9 mouse cellular contexts compared by ENCODE assay signal in genomic region chr16:18351313-18352055, GRCm38 (mm10). TPM values are rescaled to one million over a fixed set of nuclear protein-coding genes. Genes with fewer than 3 reads are reported as not detected.
DNase-seq lines count a peak whose midpoint lies in the region; ATAC-seq lines count a peak whose summit lies in the region.
"Had no signal": no experiment of that assay in that cellular context is flagged by ENCODE, and none has a peak within 500 bp of the region (broad histone marks: within the 10 kb centered on the region; RNA-seq: fewer than 3 reads in every experiment).

No protein-coding gene starts in this region.

- no peak overlapping the region for H3K4me2 ChIP-seq in forebrain, embryonic 12.5 days
- H3K4me2 ChIP-seq in liver, embryonic 11.5 days = no peak overlapping the region
- H3K4me2 ChIP-seq: limb, embryonic 13.5 days had no signal

- no peak for ATAC-seq in forebrain, embryonic 12.5 days (ENCODE audit: low FRiP score)
- ATAC-seq in liver, embryonic 11.5 days (replicated peaks; ENCODE audit: low FRiP score) = no peak
- ATAC-seq in erythroid progenitor cell, adult 5-6 weeks (replicated peaks; ENCODE audit: low FRiP score, poor library complexity, severe bottlenecking) = no peak

- H3K9me3 ChIP-seq in forebrain, embryonic 10.5 days = no peaks in the 10 kb centered on the region
- no peaks in the 10 kb centered on the region for H3K9me3 ChIP-seq in forebrain, embryonic 12.5 days
- H3K9me3 ChIP-seq in liver, embryonic 11.5 days (ENCODE audit: control insufficient read depth, low read length) = 0 out of 2 replicates have a peak, but pooled peaks cover 3% of the 10 kb centered on the region
- H3K9me3 ChIP-seq: limb, embryonic 13.5 days had no signal

- 72% methylated on average over 5 of the region's 5 CpGs for WGBS in forebrain, embryonic 10.5 days
- WGBS in forebrain, embryonic 12.5 days = 59% methylated on average over 5 of the region's 5 CpGs
- 56% methylated on average over 5 of the region's 5 CpGs for WGBS in liver, embryonic 11.5 days

- H3K27me3 ChIP-seq in forebrain, embryonic 10.5 days (ENCODE audit: poor library complexity, severe bottlenecking) = peaks cover 45% of the 10 kb centered on the region
- H3K27me3 ChIP-seq in forebrain, embryonic 12.5 days = peaks cover 12% of the 10 kb centered on the region; the same call in 1 of the 2 replicates
- peaks cover 46% of the 10 kb centered on the region for H3K27me3 ChIP-seq in liver, embryonic 11.5 days (replicated peaks; ENCODE audit: control insufficient read depth, insufficient read depth, low read length)

- H3K9ac ChIP-seq in forebrain, embryonic 12.5 days = no peak overlapping the region
- H3K9ac ChIP-seq in liver, embryonic 11.5 days (ENCODE audit: low read depth, low read length) = no peak overlapping the region
- H3K9ac ChIP-seq: limb, embryonic 13.5 days had no signal

- DNase-seq in forebrain, embryonic 10.5 days (ENCODE audit: extremely low spot score, low spot score) = peak; percentile 35
- peak; percentile 58 for DNase-seq in liver
- DNase-seq in liver, embryonic 11.5 days (ENCODE audit: low spot score) = no peak
- DNase-seq in adrenal gland, postnatal 14 days = peak; percentile 66
- DNase-seq in gastrocnemius, postnatal 10 days = peak; percentile 54
- peak; percentile 73 for DNase-seq in lung, postnatal 36 days

- peaks cover 47% of the 10 kb centered on the region for H3K4me1 ChIP-seq in forebrain, embryonic 10.5 days
- H3K4me1 ChIP-seq in forebrain, embryonic 12.5 days = peaks cover 34% of the 10 kb centered on the region
- H3K4me1 ChIP-seq in liver, embryonic 11.5 days (replicated peaks; ENCODE audit: control insufficient read depth, insufficient read depth, low read length) = peaks cover 17% of the 10 kb centered on the region

- H3K27ac ChIP-seq in forebrain, embryonic 10.5 days = no peak overlapping the region
- H3K27ac ChIP-seq in forebrain, embryonic 12.5 days = no peak overlapping the region
- no peak overlapping the region for H3K27ac ChIP-seq in liver, embryonic 11.5 days (ENCODE audit: low read depth, low read length)
- H3K27ac ChIP-seq: limb, embryonic 13.5 days had no signal

- peaks cover 9% of the 10 kb centered on the region; the same call in 1 of the 2 replicates for H3K36me3 ChIP-seq in forebrain, embryonic 10.5 days (replicated peaks)
- H3K36me3 ChIP-seq in forebrain, embryonic 12.5 days (replicated peaks) = peaks cover 10% of the 10 kb centered on the region
- no peaks in the 10 kb centered on the region for H3K36me3 ChIP-seq in liver, embryonic 11.5 days (ENCODE audit: control insufficient read depth, insufficient read depth, low read length)
- H3K36me3 ChIP-seq: limb, embryonic 13.5 days had no signal

- no peak overlapping the region for H3K4me3 ChIP-seq in forebrain, embryonic 10.5 days
- H3K4me3 ChIP-seq in forebrain, embryonic 12.5 days (replicated peaks) = no peak overlapping the region
- no peak overlapping the region for H3K4me3 ChIP-seq in liver, embryonic 11.5 days (ENCODE audit: low read depth, low read length)
- H3K4me3 ChIP-seq: limb, embryonic 13.5 days had no signal

RNA-seq across cellular contexts. Expression of gene Arvcf, which starts 3.5 kb away (rescaled TPM):
- polyA plus RNA-seq in forebrain, embryonic 10.5 days (2016; fragmentation: Nextera tagmentation; extraction: Ambion mirVana) = 116 TPM in 2 replicates
- 115 and 126 TPM in 2 replicates for polyA plus RNA-seq in forebrain, embryonic 12.5 days (2016; fragmentation: Nextera tagmentation; extraction: Ambion mirVana)
- 13.8 and 15.5 TPM in 2 replicates for polyA plus RNA-seq in liver, embryonic 11.5 days (2014; fragmentation: Nextera tagmentation; extraction: Ambion mirVana)
- total RNA-seq in adrenal gland, postnatal 14 days (2021) = 30.0 and 30.2 TPM in 2 replicates
- total RNA-seq in gastrocnemius, postnatal 10 days (2021) = 10 to 100 TPM; 16.4 to 27.9 TPM
- total RNA-seq in erythroid progenitor cell, adult 5-6 weeks (2015; ENCODE audit: low replicate concordance) = 3.2 and 8.8 TPM in 2 replicates
- 6.2 and 22.0 TPM in 2 replicates for total RNA-seq in erythroid progenitor cell, adult 5-6 weeks (2017; ENCODE audit: low replicate concordance)

RNA-seq across cellular contexts. Expression of gene Tango2, which starts 3.6 kb away (rescaled TPM):
- polyA plus RNA-seq in forebrain, embryonic 10.5 days (2016; fragmentation: Nextera tagmentation; extraction: Ambion mirVana) = 35.7 and 37.1 TPM in 2 replicates
- polyA plus RNA-seq in forebrain, embryonic 12.5 days (2016; fragmentation: Nextera tagmentation; extraction: Ambion mirVana) = 40.7 and 41.5 TPM in 2 replicates
- 104 and 109 TPM in 2 replicates for polyA plus RNA-seq in liver, embryonic 11.5 days (2014; fragmentation: Nextera tagmentation; extraction: Ambion mirVana)
- total RNA-seq in adrenal gland, postnatal 14 days (2021) = 30.2 and 30.5 TPM in 2 replicates
- 10 to 100 TPM; 11.9 to 12.6 TPM for total RNA-seq in gastrocnemius, postnatal 10 days (2021)
- 61.3 and 62.5 TPM in 2 replicates for total RNA-seq in erythroid progenitor cell, adult 5-6 weeks (2015; ENCODE audit: low replicate concordance)
- total RNA-seq in erythroid progenitor cell, adult 5-6 weeks (2017; ENCODE audit: low replicate concordance) = 47.2 and 51.9 TPM in 2 replicates
